Mouse (Mus musculus) CD4-positive, CD25-positive, alpha-beta regulatory T cell, adult 9 weeks (primary cell): Measurements from ENCODE around the gene Col4a3. TPM values are rescaled to one million over a fixed set of nuclear protein-coding genes. Genes with fewer than 3 reads are reported as not detected.

Experiments
- polyA plus RNA-seq: library from polyadenylated mRNA; unstranded; fragments of 100-300 nt; shearing (Covaris generic); gene quantifications from one replicate; pipeline ENCODE4 v1.2.1, GENCODE M21; 2017

Col4a3 gene
- not detected for polyA plus RNA-seq

DNA sequence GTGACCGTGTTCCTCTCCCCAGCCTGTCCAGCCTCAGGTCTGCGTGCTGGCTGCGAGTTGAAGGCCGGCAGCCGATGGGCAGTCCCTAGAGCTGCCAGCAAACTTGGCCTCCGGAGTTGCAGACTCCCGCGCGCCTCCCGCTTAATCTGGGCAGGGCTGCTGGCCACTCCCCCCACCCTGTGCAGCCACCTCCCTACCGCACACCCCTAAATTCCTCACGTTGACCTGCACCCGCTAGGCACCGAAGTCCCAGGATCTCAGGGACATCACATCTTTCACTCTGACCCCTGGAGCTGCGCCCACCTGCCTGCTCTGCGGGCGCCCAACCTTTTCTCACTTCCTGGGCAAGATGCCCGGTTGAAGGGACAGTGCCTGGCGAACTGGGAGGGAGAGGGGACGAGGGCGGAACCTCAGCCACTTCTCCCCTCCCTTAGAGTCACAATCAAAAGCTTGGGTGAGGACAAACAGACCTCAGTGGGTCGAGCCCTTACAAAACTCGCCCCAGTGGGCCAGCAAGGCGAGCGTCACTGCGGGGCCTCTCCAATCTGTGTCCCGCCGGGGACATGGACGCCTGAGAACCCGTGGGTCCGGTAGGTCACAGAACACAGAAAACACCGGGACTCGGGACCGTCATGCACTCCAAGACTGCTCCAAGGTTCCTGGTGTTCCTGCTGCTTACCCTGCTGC, at the start of gene Col4a3, which contains the start of gene Col4a4:
Gene Col4a3 (plus strand): TSS at position 209 of the 687 bp plus-strand sequence.
Gene Col4a4 (minus strand): TSS at position 137 of the 687 bp plus-strand sequence.

DNA sequence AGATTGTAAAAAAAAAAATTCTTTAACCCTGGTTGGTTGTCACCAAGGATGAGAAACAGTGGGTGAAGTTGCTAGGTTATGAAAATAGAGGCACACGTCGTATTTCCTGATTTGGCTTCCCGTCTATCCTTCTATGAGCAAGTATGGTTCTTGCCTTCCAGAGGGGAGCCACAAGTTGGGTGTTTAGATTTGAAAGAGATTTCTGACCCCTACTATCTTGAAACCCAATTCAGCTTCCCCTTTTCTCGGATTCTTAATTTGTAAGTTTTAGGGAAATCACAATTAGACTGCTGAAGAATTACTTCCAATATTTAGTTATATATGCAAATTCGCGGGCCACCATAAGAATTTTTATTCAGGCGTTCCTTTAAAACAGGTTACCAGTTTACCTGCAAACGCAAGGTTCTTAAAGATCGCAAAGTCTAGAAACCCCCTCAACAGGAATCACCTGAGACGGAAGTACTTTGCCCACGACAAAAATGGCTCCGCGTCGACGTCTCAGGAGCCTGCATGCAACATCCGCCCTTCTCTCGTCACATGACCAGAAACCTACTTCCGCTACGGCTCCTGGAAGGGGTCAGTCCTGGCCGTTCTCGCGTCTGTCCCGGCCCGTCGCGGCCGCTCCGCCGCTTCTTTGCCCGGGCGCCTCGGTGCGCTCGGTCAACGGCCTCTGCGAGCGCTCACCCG, 137.8 kb downstream of the Col4a3 start, which contains the start of gene Mff:
Gene Mff (plus strand): TSS at position 552 of the 687 bp plus-strand sequence.

DNA sequence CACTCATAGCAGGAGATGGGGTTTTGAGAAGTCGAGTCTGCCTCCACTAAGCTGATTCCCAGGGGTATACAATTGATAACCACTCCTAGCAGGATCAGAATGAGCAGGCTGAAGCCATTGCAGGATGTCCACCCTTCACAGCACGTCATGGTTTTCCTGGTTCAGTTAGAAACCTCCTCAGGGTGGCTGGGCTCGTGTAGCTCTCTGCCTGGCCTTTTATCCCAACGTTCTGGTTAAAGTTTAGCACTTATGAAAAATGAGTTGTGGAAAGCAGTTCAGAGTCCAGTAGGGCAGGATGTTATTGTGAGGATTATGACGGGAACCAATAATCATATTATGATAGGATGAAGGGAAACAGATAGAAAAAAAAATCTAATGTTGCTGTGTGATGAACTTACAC, 181.5 kb downstream of the Col4a3 start, which contains the start of gene Tm4sf20:
Gene Tm4sf20 (minus strand): TSS at position 193 of the 400 bp plus-strand sequence.

DNA sequence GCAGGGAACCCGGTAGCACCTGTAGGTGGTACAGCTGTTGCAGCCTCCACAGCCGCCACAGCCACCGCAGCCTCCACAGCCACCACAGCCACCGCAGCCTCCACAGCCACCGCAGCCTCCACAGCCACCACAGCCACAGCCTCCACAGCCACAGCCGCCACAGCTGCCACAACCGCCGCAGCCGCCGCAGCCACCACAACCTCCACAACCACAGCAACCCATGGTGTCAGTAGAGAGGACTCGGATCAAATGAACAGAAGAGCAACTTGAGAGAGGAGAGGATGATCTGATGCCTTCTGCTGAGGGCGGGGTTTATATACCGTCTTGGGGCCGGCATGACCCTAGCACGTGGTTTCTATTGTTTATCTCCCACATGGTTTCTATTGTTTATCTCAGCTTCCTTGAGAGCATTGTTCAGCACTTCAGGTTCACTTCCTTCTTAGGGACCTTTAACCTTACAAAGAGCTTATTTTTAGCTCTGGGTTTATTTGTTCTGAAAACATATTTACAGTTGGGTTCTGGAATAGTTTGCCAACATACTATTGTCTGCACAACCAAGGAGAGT, 184.4 kb downstream of the Col4a3 start, which contains the start of gene Gm47791:
Gene Gm47791 (minus strand): TSS at position 222 of the 565 bp plus-strand sequence.

Other genes with a start within 250 kb of the Col4a3 start
- gene Col4a4, start 72 bp upstream of the Col4a3 start, polyA plus RNA-seq: 0.07 TPM
- gene Mff, start 138.0 kb downstream of the Col4a3 start, polyA plus RNA-seq: 59.6 TPM
- 0.61 TPM for gene Tm4sf20, start 181.5 kb downstream of the Col4a3 start, polyA plus RNA-seq
- not detected for gene Gm47791, start 184.3 kb downstream of the Col4a3 start, polyA plus RNA-seq